Mouse (Mus musculus) brain, embryonic 14.5 days (tissue): ENCODE measurements at regions not wholly inside any gene's neighbourhood (a gene's known extent, or its start where the extent isn't known, plus 50 kb on each side); places are given as distances from the start of the nearest gene placed in this dataset.

Experiments used
- CTCF ChIP-seq: fragments of 200-500 bp; IDR thresholded peaks from 2 replicates; pipeline ENCODE4 v1.5.1; 2012; ENCODE audit warnings: inconsistent platforms, mild to moderate bottlenecking, moderate library complexity, borderline replicate concordance; ENCODE audit not compliant: insufficient read depth, insufficient read length; ENCODE audit errors: extremely low read depth
- POLR2A ChIP-seq: fragments of 200-500 bp; IDR thresholded peaks from 2 replicates; pipeline ENCODE4 v1.6.1; 2012; ENCODE audit warnings: mild to moderate bottlenecking, inconsistent platforms, borderline replicate concordance; ENCODE audit not compliant: poor library complexity, insufficient read depth, insufficient read length, severe bottlenecking; ENCODE audit errors: extremely low read depth

DNA sequence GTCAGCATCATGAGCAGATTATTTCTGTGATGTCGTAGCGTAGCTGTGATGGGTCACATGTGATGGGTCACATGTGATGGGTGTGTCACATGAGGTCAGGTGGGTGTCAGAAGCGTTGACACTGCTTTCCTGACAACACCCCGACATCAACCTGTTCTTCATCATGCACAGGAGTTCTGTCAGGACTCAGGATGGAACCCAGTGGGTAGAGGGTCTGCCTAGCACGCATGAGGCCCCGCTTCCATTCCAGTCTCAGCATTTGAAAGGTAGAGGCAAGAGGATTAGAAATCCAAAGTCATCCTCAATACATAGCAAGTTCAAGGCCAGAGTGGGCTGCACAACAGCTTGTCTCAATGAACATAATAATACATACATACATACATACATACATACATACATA lies 79.2 kb downstream of the Fam76b start:
- TF ChIP-seq CTCF = no peak
- no peak for TF ChIP-seq POLR2A
